Mouse (Mus musculus) intestine, embryonic 15.5 days (tissue): Measurements from ENCODE around the gene Kntc1. TPM values are rescaled to one million over a fixed set of nuclear protein-coding genes. Genes with fewer than 3 reads are reported as not detected.
"Not testable (repeated sequence)": the region's sequence is repeated elsewhere in the genome, so short reads cannot be mapped to it uniquely, and the experiment has no call there.

Source experiments
- ATAC-seq: fragments of 200-750 bp; cut with Nextera tagmentation; 2 replicates; pipeline ENCODE4 v1.8.0; 2017; ENCODE audit warnings: moderate TSS enrichment, moderate library complexity
- H3K27ac ChIP-seq: fragments of 300-500 bp; sonication (generic); 2 replicates; pipeline ENCODE4 v1.5.1; 2015; ENCODE audit warnings: mild to moderate bottlenecking, inconsistent platforms
- H3K27me3 ChIP-seq: fragments of 300-500 bp; sonication (generic); replicated peaks from 2 replicates; pipeline ENCODE4 v1.6.1; 2015; ENCODE audit warnings: inconsistent platforms
- H3K36me3 ChIP-seq: fragments of 300-500 bp; sonication (generic); 2 replicates; pipeline ENCODE4 v1.6.1; 2015; ENCODE audit warnings: inconsistent platforms
- H3K4me1 ChIP-seq: fragments of 300-500 bp; sonication (generic); replicated peaks from 2 replicates; pipeline ENCODE4 v1.6.1; 2015; ENCODE audit warnings: inconsistent platforms
- H3K4me2 ChIP-seq: fragments of 300-500 bp; sonication (generic); replicated peaks from 2 replicates; pipeline ENCODE4 v1.6.1; 2015; ENCODE audit warnings: mild to moderate bottlenecking, inconsistent platforms
- H3K4me3 ChIP-seq: fragments of 300-500 bp; sonication (generic); replicated peaks from 2 replicates; pipeline ENCODE4 v1.5.1; 2015; ENCODE audit warnings: inconsistent platforms
- H3K9ac ChIP-seq: fragments of 300-500 bp; sonication (generic); 2 replicates; pipeline ENCODE4 v1.6.1; 2015; ENCODE audit warnings: inconsistent platforms
- H3K9me3 ChIP-seq: fragments of 300-500 bp; sonication (generic); 2 replicates; pipeline ENCODE4 v1.6.1; 2016; ENCODE audit warnings: inconsistent platforms
- WGBS: fragments of 180-500 bp; shearing (Covaris S2); methylation state at CpG from one replicate; pipeline ENCODE4 v1.1.7; 2015; 5-methylcytosine and 5-hydroxymethylcytosine counted together
- polyA plus RNA-seq: library from polyadenylated mRNA; unstranded; fragments of >200 nt; fragmentation: Nextera tagmentation; extraction: Ambion mirVana; gene quantifications from 2 replicates; pipeline ENCODE4 v1.2.1, GENCODE M21; 2015

The Kntc1 gene
- polyA plus RNA-seq, result 19.7 and 21.7 TPM in 2 replicates

GRCm38 (mm10) chr5:123749065-123750064 is at the start of gene Kntc1, which contains the start of gene Rsrc2:
Kntc1 (plus strand) TSS chr5:123749716.
Rsrc2 (minus strand) TSS chr5:123749414.
- Histone ChIP-seq H3K4me2 (peak within 1 kb of the TSS; percentile 70), H3K9me3 (no peaks in the 10 kb centered on the region), H3K27ac (peak within 1 kb of the TSS; percentile 95), H3K36me3 (peaks cover 8% of the 10 kb centered on the region), H3K27me3 (no peaks in the 10 kb centered on the region), H3K9ac (peak within 1 kb of the TSS; percentile 76), H3K4me1 (peaks cover 16% of the 10 kb centered on the region), H3K4me3 (peak within 1 kb of the TSS; percentile 64)
- ATAC-seq, result peak; percentile 99
- WGBS, result 0% methylated on average over 63 of the region's 63 CpGs

GRCm38 (mm10) chr5:123700625-123701024 is 48.9 kb upstream of the Kntc1 start:
- Histone ChIP-seq H3K27ac (no peak overlapping the region), H3K4me2 (no peak overlapping the region), H3K36me3 (peaks cover 42% of the 10 kb centered on the region), H3K9me3 (no peaks in the 10 kb centered on the region), H3K27me3 (no peaks in the 10 kb centered on the region), H3K9ac (no peak overlapping the region), H3K4me3 (no peak overlapping the region), H3K4me1 (no peaks in the 10 kb centered on the region)
- 60% methylated on average over 11 of the region's 11 CpGs for WGBS
- ATAC-seq, result no peak

GRCm38 (mm10) chr5:123708598-123708997 is 40.9 kb upstream of the Kntc1 start:
- Histone ChIP-seq H3K4me3 (no peak overlapping the region), H3K27me3 (no peaks in the 10 kb centered on the region), H3K36me3 (peaks cover 62% of the 10 kb centered on the region), H3K27ac (no peak overlapping the region), H3K4me1 (no peaks in the 10 kb centered on the region), H3K9me3 (no peaks in the 10 kb centered on the region), H3K4me2 (no peak overlapping the region), H3K9ac (no peak overlapping the region)
- 93% methylated on average over 12 of the region's 12 CpGs for WGBS
- ATAC-seq, result no peak

DNA sequence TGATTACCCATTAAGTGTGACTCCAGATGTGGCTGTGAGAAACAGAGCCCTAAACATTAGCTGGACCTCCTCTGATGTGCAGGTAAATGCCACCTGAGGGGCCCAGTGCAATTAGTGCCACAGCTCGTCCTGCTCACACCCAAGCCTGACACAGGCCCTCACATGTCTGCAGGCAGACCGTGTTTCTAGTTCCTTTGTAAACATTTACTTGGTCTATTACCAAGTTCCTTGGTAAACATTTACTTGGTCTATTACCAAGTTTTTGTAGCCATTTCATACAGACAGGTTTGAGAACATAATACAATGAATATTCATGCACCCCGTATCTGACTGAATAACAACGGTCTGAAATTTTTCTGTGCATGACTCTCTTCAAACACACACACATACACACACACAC is 39.9 kb upstream of the Kntc1 start:
- Histone ChIP-seq H3K4me1 (no peaks in the 10 kb centered on the region), H3K4me2 (no peak overlapping the region), H3K27ac (no peak overlapping the region), H3K36me3 (peaks cover 61% of the 10 kb centered on the region), H3K9ac (no peak overlapping the region), H3K27me3 (no peaks in the 10 kb centered on the region), H3K9me3 (no peaks in the 10 kb centered on the region), H3K4me3 (no peak overlapping the region)
- no peak for ATAC-seq
- WGBS, result 63% methylated on average over 4 of the region's 4 CpGs

DNA sequence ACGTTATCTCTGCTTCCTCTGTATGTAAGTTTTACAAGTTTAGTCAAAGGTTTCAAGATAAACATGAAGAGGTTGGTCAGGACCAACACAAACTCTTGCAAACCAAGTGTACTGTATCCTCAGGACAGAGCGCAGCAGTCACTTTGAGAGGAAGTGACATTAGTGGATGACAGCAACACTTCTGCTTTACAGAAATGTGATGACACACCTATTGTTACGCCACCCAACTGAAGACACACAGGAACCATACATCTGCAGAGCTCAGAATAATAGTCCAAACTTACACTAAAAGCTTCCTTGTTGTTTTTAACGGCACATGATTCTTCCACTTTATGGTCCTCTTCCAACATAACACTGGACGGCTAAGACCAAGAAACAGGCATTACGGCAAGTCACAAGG is 35.7 kb upstream of the Kntc1 start:
- 92% methylated on average over 6 of the region's 6 CpGs for WGBS
- ATAC-seq, result no peak
- H3K27me3 ChIP-seq, result no peaks in the 10 kb centered on the region
- H3K4me3 ChIP-seq, result no peak overlapping the region
- no peak overlapping the region for H3K4me2 ChIP-seq
- H3K27ac ChIP-seq, result no peak overlapping the region
- H3K9ac ChIP-seq, result no peak overlapping the region
- no peaks in the 10 kb centered on the region for H3K9me3 ChIP-seq
- H3K36me3 ChIP-seq, result peaks cover 45% of the 10 kb centered on the region
- peaks cover 8% of the 10 kb centered on the region; the same call in 1 of the 2 replicates for H3K4me1 ChIP-seq

- H3K9ac ChIP-seq, result no peak overlapping the region
- no peak overlapping the region for H3K4me3 ChIP-seq
- WGBS, result 87% methylated on average over 4 of the region's 4 CpGs
- H3K27me3 ChIP-seq, result no peaks in the 10 kb centered on the region
- no peak overlapping the region for H3K27ac ChIP-seq
- H3K9me3 ChIP-seq, result no peaks in the 10 kb centered on the region
- peaks cover 42% of the 10 kb centered on the region for H3K36me3 ChIP-seq
- peaks cover 9% of the 10 kb centered on the region; the same call in 1 of the 2 replicates for H3K4me1 ChIP-seq
- no peak overlapping the region for H3K4me2 ChIP-seq
- ATAC-seq, result no peak
Measured at GRCm38 (mm10) chr5:123714622-123715021, 34.9 kb upstream of the Kntc1 start.

- ATAC-seq, result peak; percentile 100
Measured at GRCm38 (mm10) chr5:123720328-123721311, 28.9 kb upstream of the Kntc1 start, which contains the start of gene Zcchc8. Zcchc8 (minus strand) TSS chr5:123721100.

DNA sequence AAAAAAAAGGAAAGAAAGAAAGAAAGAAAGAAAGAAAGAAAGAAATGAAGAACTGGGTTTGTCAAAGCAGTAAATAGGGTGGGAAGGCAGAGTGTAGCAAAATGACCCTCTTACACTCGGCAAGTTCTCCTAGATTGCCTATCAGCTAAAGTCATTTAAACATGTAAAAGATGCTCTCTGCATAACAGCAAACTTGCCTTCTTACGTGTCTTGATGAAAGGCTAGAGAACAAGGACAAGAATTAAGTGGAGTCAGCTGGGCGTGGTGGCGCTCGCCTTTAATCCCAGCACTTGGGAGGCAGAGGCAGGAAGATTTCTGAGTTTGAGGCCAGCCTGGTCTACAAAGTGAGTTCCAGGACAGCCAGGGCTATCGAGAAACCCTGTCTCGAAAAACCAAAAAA is 25.7 kb upstream of the Kntc1 start:
- 84% methylated on average over 7 of the region's 7 CpGs for WGBS
- not testable (repeated sequence) for H3K4me2 ChIP-seq, H3K4me3 ChIP-seq, H3K4me1 ChIP-seq, H3K36me3 ChIP-seq, H3K27ac ChIP-seq, H3K9me3 ChIP-seq, H3K9ac ChIP-seq, ATAC-seq, H3K27me3 ChIP-seq

More at GRCm38 (mm10) chr5:123720328-123721311, 28.9 kb upstream of the Kntc1 start, which contains the start of gene Zcchc8:
- peak within 1 kb of the TSS; percentile 90 for H3K9ac ChIP-seq
- 0 out of 2 replicates have a peak, but pooled peaks cover 7% of the 10 kb centered on the region for H3K36me3 ChIP-seq
- under 1% methylated on average over 83 of the region's 83 CpGs for WGBS
- no peaks in the 10 kb centered on the region for H3K9me3 ChIP-seq
- H3K27ac ChIP-seq, result peak within 1 kb of the TSS; percentile 84
- peak within 1 kb of the TSS; percentile 64 for H3K4me2 ChIP-seq
- H3K4me1 ChIP-seq, result peaks cover 9% of the 10 kb centered on the region; the same call in 1 of the 2 replicates
- H3K27me3 ChIP-seq, result no peaks in the 10 kb centered on the region
- H3K4me3 ChIP-seq, result peak within 1 kb of the TSS; percentile 75

GRCm38 (mm10) chr5:123730981-123731380 is 18.5 kb upstream of the Kntc1 start:
- H3K4me1 ChIP-seq, result no peaks in the 10 kb centered on the region
- H3K4me2 ChIP-seq, result no peak overlapping the region
- H3K9me3 ChIP-seq, result no peaks in the 10 kb centered on the region
- 97% methylated on average over 2 of the region's 2 CpGs for WGBS
- no peak overlapping the region for H3K27ac ChIP-seq
- H3K4me3 ChIP-seq, result no peak overlapping the region
- peaks cover 29% of the 10 kb centered on the region for H3K36me3 ChIP-seq
- no peaks in the 10 kb centered on the region for H3K27me3 ChIP-seq
- ATAC-seq, result no peak
- no peak overlapping the region for H3K9ac ChIP-seq

DNA sequence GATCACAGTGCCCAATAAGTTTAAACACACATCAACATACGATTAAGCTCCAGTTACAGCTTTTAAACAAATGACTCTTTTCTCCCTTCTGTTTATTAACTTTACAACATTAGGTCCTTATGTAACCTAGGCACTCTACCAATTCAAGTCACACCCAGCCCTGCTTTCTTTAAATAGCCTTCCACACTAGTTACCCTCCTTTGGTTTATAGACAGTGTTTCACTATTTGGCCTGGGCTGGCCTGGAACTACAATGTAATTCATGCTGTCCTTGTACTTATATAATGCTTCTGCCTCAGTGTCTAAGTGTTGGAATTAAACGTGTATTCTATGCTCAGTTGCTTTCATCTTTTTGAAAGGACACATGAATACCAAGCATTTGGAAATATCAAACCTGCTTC is 5.2 kb upstream of the Kntc1 start:
- Histone ChIP-seq H3K36me3 (peaks cover 23% of the 10 kb centered on the region), H3K4me3 (no peak overlapping the region), H3K27ac (no peak overlapping the region), H3K9me3 (no peaks in the 10 kb centered on the region), H3K27me3 (no peaks in the 10 kb centered on the region), H3K4me1 (peaks cover 10% of the 10 kb centered on the region; the same call in 1 of the 2 replicates), H3K4me2 (no peak overlapping the region), H3K9ac (no peak overlapping the region)
- WGBS, result 64% methylated on average over 2 of the region's 2 CpGs
- ATAC-seq, result no peak

DNA sequence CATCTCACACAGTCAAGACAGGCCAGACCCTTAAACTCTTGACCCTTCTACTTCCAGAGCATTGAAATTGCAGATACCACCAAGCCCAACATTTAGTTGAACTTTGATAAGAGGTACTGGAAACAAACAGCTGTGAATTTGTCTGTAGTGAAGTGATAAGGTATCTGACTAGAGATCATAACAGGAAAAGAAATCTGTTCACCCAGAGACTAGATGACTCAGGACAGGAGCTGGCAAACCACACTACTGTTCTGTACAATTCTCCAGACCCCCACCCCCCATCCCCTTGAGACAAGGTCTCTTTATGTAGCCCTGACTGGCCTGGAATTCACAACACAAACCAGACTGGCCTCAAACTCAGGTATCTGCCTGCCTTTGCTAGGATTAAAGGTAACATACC is 3.3 kb upstream of the Kntc1 start:
- peaks cover 16% of the 10 kb centered on the region for H3K36me3 ChIP-seq
- H3K9me3 ChIP-seq, result no peaks in the 10 kb centered on the region
- H3K4me3 ChIP-seq, result no peak overlapping the region
- H3K4me2 ChIP-seq, result peak overlapping the region; percentile 70
- ATAC-seq, result no peak
- no peaks in the 10 kb centered on the region for H3K27me3 ChIP-seq
- peak overlapping the region; percentile 17; the same call in 1 of the 2 replicates for H3K9ac ChIP-seq
- H3K27ac ChIP-seq, result no peak overlapping the region
- peaks cover 16% of the 10 kb centered on the region for H3K4me1 ChIP-seq

DNA sequence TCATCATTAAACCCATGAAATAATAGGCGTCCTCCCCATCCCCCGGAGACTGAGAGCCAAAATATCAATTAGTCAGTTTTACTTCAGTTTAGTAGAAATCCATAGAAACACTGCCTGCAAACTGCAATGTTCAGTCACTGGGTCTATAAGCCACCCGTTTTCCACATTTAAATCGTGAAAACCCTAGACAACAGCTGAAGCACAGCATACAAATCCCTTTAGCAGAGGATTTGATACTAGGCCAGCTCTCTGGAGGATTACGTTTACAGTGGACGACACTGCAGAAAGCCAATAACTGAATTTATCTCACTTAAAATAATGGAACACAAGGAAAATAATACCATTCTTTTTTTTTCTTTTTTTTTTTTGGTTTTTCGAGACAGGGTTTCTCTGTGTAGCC is 1.9 kb upstream of the Kntc1 start:
- no peaks in the 10 kb centered on the region for H3K9me3 ChIP-seq
- H3K4me2 ChIP-seq, result peak overlapping the region; percentile 70
- no peak for ATAC-seq
- peaks cover 16% of the 10 kb centered on the region for H3K4me1 ChIP-seq
- WGBS, result 24% methylated on average over 7 of the region's 7 CpGs
- peak overlapping the region; percentile 39 for H3K9ac ChIP-seq
- no peaks in the 10 kb centered on the region for H3K27me3 ChIP-seq
- no peak overlapping the region for H3K27ac ChIP-seq
- peak overlapping the region; percentile 64 for H3K4me3 ChIP-seq
- peaks cover 19% of the 10 kb centered on the region for H3K36me3 ChIP-seq
